ENCODE assay signal across 9 mouse cellular contexts in the genomic region with DNA sequence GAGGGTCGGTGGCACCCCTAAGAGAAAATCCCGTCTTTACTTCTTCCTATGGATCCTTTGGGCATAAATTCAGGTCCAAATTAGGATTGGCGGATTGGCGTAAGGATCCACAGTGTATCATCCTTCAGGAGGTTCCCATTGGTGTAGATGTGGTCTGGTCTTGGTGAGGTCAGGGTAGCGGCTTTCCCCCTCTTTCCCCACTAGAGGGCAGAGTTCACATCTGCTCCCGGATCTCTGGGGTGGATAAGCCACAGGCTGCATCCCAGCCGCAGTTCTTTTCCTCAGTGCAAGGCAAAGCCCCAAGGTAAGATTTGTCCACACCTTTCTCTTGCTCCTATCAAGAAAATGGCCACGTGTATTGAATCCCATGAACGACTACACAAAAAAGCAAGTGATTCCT. TPM values are rescaled to one million over a fixed set of nuclear protein-coding genes. Genes with fewer than 3 reads are reported as not detected.
DNase-seq lines count a peak whose midpoint lies in the region; ATAC-seq and TF ChIP-seq lines count a peak whose summit lies in the region.
"Had no signal": no experiment of that assay in that cellular context is flagged by ENCODE, and none has a peak within 500 bp of the region (broad histone marks: within the 10 kb centered on the region; RNA-seq: fewer than 3 reads in every experiment).

No protein-coding gene starts in this region.

- peak; percentile 71 for TF ChIP-seq CTCF in midbrain, postnatal 0 days (IDR thresholded peaks at IDR 0.05)

- H3K9ac ChIP-seq in limb, embryonic 14.5 days (ENCODE audit: low read depth, low read length, severe bottlenecking), result no peak overlapping the region
- no peak overlapping the region for H3K9ac ChIP-seq in midbrain, postnatal 0 days (replicated peaks; ENCODE audit: low read length, poor library complexity, severe bottlenecking)
- H3K9ac ChIP-seq: hindbrain, embryonic 15.5 days had no signal

- TF ChIP-seq POLR2A in limb, embryonic 14.5 days (IDR thresholded peaks at IDR 0.05; ENCODE audit: borderline replicate concordance, extremely low read depth, insufficient read depth, insufficient read length), result no peak

- H3K4me2 ChIP-seq in limb, embryonic 14.5 days (replicated peaks; ENCODE audit: low read depth, low read length, severe bottlenecking), result no peak overlapping the region
- no peak overlapping the region for H3K4me2 ChIP-seq in midbrain, postnatal 0 days (ENCODE audit: low read depth, low read length, poor library complexity, severe bottlenecking)
- H3K4me2 ChIP-seq: hindbrain, embryonic 15.5 days had no signal

- 0 out of 2 replicates have a peak, but pooled peaks cover 3% of the 10 kb centered on the region for H3K4me1 ChIP-seq in limb, embryonic 14.5 days (ENCODE audit: control insufficient read depth, insufficient read depth, low read length)
- no peaks in the 10 kb centered on the region for H3K4me1 ChIP-seq in midbrain, postnatal 0 days (ENCODE audit: insufficient read depth, low read length)
- H3K4me1 ChIP-seq: hindbrain, embryonic 15.5 days had no signal

- H3K4me3 ChIP-seq in limb, embryonic 14.5 days (replicated peaks; ENCODE audit: low read length), result no peak overlapping the region
- H3K4me3 ChIP-seq in midbrain, postnatal 0 days (ENCODE audit: low read depth, low read length), result no peak overlapping the region
- H3K4me3 ChIP-seq: hindbrain, embryonic 15.5 days had no signal

- intact Hi-C loops in gastrocnemius, postnatal 14 days (cut with DNase I; ENCODE audit: low total_unique reads), result no loop called here

- H3K27me3 ChIP-seq in limb, embryonic 14.5 days (ENCODE audit: control insufficient read depth, insufficient read depth, low read length), result no peaks in the 10 kb centered on the region
- H3K27me3 ChIP-seq in midbrain, postnatal 0 days (ENCODE audit: insufficient read depth, low read length), result no peaks in the 10 kb centered on the region
- H3K27me3 ChIP-seq: hindbrain, embryonic 15.5 days had no signal

- H3K9me3 ChIP-seq in limb, embryonic 14.5 days (ENCODE audit: control insufficient read depth, low read length), result no peaks in the 10 kb centered on the region
- no peaks in the 10 kb centered on the region for H3K9me3 ChIP-seq in midbrain, postnatal 0 days (ENCODE audit: low read length)
- H3K9me3 ChIP-seq: hindbrain, embryonic 15.5 days had no signal

- WGBS in limb, embryonic 14.5 days, result 23% methylated on average over 9 of the region's 9 CpGs
- 26% methylated on average over 9 of the region's 9 CpGs for WGBS in midbrain, postnatal 0 days

- H3K36me3 ChIP-seq in limb, embryonic 14.5 days (ENCODE audit: control insufficient read depth, insufficient read depth, low read length), result no peaks in the 10 kb centered on the region
- no peaks in the 10 kb centered on the region for H3K36me3 ChIP-seq in midbrain, postnatal 0 days (ENCODE audit: insufficient read depth, low read length)
- H3K36me3 ChIP-seq: hindbrain, embryonic 15.5 days had no signal

- H3K27ac ChIP-seq in limb, embryonic 14.5 days (replicated peaks; ENCODE audit: low read depth, low read length), result no peak overlapping the region
- no peak overlapping the region for H3K27ac ChIP-seq in midbrain, postnatal 0 days (ENCODE audit: low read depth, low read length)
- H3K27ac ChIP-seq: hindbrain, embryonic 15.5 days had no signal

- peak; percentile 21 to 43 for DNase-seq in CD8-positive naive resting alpha-beta T cell, adult 2 months (ENCODE audit: low read depth in 2 of 2, low spot score in 2 of 2)
- peak; percentile 42 to 50 for DNase-seq in cerebellum, postnatal 4 days (ENCODE audit: low spot score in 2 of 2)
- peak; percentile 61 for DNase-seq in gastrocnemius, postnatal 14 days
- DNase-seq in kidney, adult 18-20 months, result peak; percentile 70
- peak; percentile 31 for DNase-seq in limb, embryonic 14.5 days (ENCODE audit: low spot score)
- peak; percentile 55 for DNase-seq in midbrain, postnatal 0 days (ENCODE audit: low spot score)
- DNase-seq in thymus, postnatal 14 days, result peak; percentile 61

- peak; percentile 80 for ATAC-seq in activated CD4-positive, CD25-positive, alpha-beta regulatory T cell, adult 4 months
- ATAC-seq in limb, embryonic 14.5 days (ENCODE audit: low FRiP score, low read depth), result peak; percentile 74; the same call in 1 of the 2 replicates
- 0 out of 2 replicates have a peak, but pooled peaks have one; percentile 54 for ATAC-seq in midbrain, postnatal 0 days (ENCODE audit: low FRiP score)

RNA-seq across cellular contexts. Expression of a gene that starts 51.8 kb away (rescaled TPM):
- polyA plus RNA-seq in activated CD4-positive, CD25-positive, alpha-beta regulatory T cell, adult 4 months (2017; shearing (Covaris generic)), result under 1 TPM; 0.46 to 0.68 TPM
- under 1 TPM; 0.55 to 0.69 TPM for total RNA-seq in gastrocnemius, postnatal 14 days (2021)
- 0.49 and 0.92 TPM in 2 replicates for polyA plus RNA-seq in limb, embryonic 14.5 days (2012; rRNA removed)
- polyA plus RNA-seq in limb, embryonic 14.5 days (2014; fragmentation: Nextera tagmentation; extraction: Ambion mirVana), result 1.3 and 1.7 TPM in 2 replicates
- total RNA-seq in midbrain, postnatal 0 days (2014; rRNA removed), result 1.9 and 2.1 TPM in 2 replicates
- 0.48 and 0.80 TPM in 2 replicates for polyA plus RNA-seq in midbrain, postnatal 0 days (2015; fragmentation: Nextera tagmentation; extraction: Ambion mirVana)
